Mouse (Mus musculus): ENCODE results near the gene Klc3.

- TF ChIP-seq POLR2A (IDR thresholded peaks at IDR 0.05; ENCODE audit: borderline replicate concordance, extremely low read depth, low read depth, low read length): no peak
- TF ChIP-seq CTCF (IDR thresholded peaks at IDR 0.05; ENCODE audit: insufficient read depth, low read length): no peak
Measured at GRCm38 (mm10) chr7:19375368-19375767, 28.5 kb downstream of the Klc3 start.
